Mouse (Mus musculus) cerebellum, adult 2 months (tissue): Measurements from ENCODE around the gene Bpifa1.

Experiments
- CTCF ChIP-seq: fragments of 200-500 bp; IDR thresholded peaks from 2 replicates; pipeline ENCODE4 v1.5.1; 2011; ENCODE audit warnings: low read depth, mild to moderate bottlenecking, control low read depth, low read length, moderate library complexity, borderline replicate concordance; ENCODE audit not compliant: insufficient read depth
- POLR2A ChIP-seq: fragments of 200-500 bp; IDR thresholded peaks from 2 replicates; pipeline ENCODE4 v1.6.1; 2011; ENCODE audit warnings: low read length, control low read depth, borderline replicate concordance; ENCODE audit not compliant: insufficient read depth

GRCm38 (mm10) chr2:154197036-154197435, 54.4 kb downstream of the Bpifa1 start:
- TF ChIP-seq POLR2A (no peak), CTCF (no peak)
